2 mouse cellular contexts compared by ENCODE assay signal in the genomic region with DNA sequence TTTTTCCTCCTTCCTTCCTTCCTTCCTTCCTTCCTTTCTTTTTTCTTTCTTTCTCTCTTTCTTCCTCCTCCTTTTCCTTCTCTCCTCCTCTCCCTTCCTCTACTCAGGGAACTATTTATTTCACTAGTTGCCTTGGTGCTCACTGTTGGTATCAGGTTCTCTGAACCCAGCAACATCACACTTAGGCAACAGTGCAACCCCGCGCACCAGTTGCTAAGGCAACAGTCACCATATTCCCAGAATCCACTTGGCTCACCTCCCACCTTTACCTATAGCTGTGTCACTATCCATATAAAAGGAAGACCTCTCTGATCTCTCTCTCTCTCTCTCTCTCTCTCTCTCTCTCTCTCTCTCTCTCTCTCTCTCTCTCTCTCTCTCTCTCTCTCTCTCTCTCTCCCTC. TPM values are rescaled to one million over a fixed set of nuclear protein-coding genes. Genes with fewer than 3 reads are reported as not detected.
"Had no signal": no experiment of that assay in that cellular context is flagged by ENCODE, and none has a peak within 500 bp of the region (broad histone marks: within the 10 kb centered on the region; RNA-seq: fewer than 3 reads in every experiment).

No protein-coding gene starts in this region.

RNA-seq across cellular contexts. Expression of a gene that starts 19.5 kb away (rescaled TPM):
- total RNA-seq: neutrophil, adult 5-6 weeks had no signal
- polyA plus RNA-seq: testis, adult 2 months had no signal
